Mouse (Mus musculus) Patski (cell line): ENCODE data around the gene Fos. TPM values are rescaled to one million over a fixed set of nuclear protein-coding genes. Genes with fewer than 3 reads are reported as not detected.

Experiments
- ATAC-seq: fragments of 100-300 bp; one replicate; pipeline ENCODE4 v1.8.0; 2021
- CTCF ChIA-PET: fragments of 350-600 bp; sonication (Branson Sonifier 250); formaldehyde crosslinking; loops from one replicate; lab custom pipeline; 2022; ENCODE audit warnings: inconsistent platforms; lab: Charles Lee
- POLR2A ChIA-PET: fragments of 350-600 bp; sonication (Branson Sonifier 250); formaldehyde crosslinking; loops from one replicate; lab custom pipeline; 2022; ENCODE audit warnings: antibody characterized with exemption, inconsistent platforms; lab: Charles Lee
- DNase-seq: peaks from one replicate; pipeline ENCODE4 v3.0.0-alpha.2; 2011; ENCODE audit warnings: low read depth, low spot score
- H3K27me3 ChIP-seq: fragments of 371-371 bp; one replicate; pipeline ENCODE4 v1.5.1; 2021
- CTCF ChIP-seq: fragments of 100-300 bp; IDR thresholded peaks from one replicate; pipeline ENCODE4 v1.5.1; 2021
- in situ Hi-C: fragments of 300-500 bp; cut with MboI; formaldehyde crosslinking; loops from 3 replicates; pipeline ENCODE4 v1.11.1; 2018; ENCODE audit warnings: low pct_unique_long_range_greater_than_20kb, mixed read lengths
- polyA plus RNA-seq: library from polyadenylated mRNA; unstranded; gene quantifications from one replicate; pipeline ENCODE4 v1.2.3, GENCODE M21; 2021

Gene Fos
- polyA plus RNA-seq, 1 experiment from 2014 or later = 678 TPM

DNA sequence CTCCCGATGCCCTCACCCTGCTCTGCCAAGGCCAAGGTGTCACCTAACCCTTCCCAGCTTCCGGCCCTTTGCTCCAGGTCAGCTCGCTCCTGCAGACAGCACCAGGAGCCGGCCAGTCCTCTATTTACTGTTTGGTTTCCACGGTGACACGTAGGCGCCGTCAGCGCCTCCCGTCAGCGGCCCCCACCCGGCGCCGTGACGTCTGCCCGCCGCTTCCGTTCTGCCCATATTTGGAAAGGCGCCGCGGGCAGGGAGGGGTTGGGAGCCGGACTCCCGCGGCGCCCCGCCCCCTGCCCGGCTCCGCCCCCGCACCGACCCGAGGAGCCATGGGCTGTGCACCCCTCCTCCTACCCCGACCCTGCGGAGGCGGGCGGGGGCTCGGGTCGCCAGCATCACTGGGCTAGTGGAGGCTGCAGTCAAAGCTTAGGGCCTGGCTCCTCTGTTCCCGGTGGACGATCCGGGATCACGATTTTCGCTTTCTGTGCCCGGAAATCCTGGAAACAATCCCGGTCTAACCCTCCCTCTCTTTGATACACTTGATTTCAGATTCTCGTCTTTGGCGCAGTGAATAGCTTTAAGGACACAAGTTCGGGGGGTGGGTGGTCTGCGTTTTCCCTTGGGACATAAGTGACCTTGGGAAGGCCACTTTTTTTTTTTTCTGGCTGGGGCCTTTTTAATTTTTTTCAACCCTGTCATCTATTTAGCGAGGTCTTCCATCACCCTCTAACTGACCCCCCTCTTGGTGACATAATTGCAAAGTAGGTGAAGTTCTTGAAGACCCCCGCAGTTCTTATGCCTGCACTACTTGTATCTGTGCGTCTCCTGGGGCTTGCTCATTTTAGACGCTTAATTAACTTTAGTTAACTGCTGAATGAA is 12.4 kb downstream of the Fos start:
- peak; percentile 87 for ATAC-seq
- no peaks in the 10 kb centered on the region for H3K27me3 ChIP-seq
- no peak for TF ChIP-seq CTCF
- in situ Hi-C loops = loop anchor here (5.0 to 25.0 kb wide), 2 partner anchors 144 to 299 kb away; partner anchors contain the start of gene Pgf
- DNase-seq = no peak
- ChIA-PET CTCF (interaction anchor here (0.9 to 8.9 kb wide), 5 partner anchors 13 to 146 kb away, joined by 3 to 84 read pairs (median 5); partner anchors contain the start of gene Fos), POLR2A (interaction anchor here (1.2 to 2.0 kb wide), 3 partner anchors 11 to 34 kb away, joined by 3 to 9 read pairs (median 8); partner anchors contain the start of gene Fos)

DNA sequence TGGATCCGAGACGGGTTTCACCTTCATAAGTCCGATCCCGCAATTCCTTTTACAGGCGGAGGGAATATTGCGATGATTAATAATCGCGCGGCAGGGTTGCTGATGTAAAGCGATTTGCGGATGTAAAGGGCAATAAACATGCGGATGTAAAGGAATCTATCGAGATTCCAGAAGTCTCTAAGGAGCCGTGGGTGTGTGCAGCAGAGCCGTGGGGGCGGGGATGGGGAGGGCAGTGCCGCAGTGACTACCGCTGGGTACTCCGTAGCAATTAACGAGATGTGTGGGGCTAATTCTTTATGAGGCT is 13.0 kb downstream of the Fos start:
- no peak for TF ChIP-seq CTCF
- POLR2A ChIA-PET = interaction anchor here (1.0 to 2.0 kb wide), 2 partner anchors 14 to 140 kb away, joined by 3 to 9 read pairs; partner anchors contain the start of gene Fos
- ATAC-seq (no peak), DNase-seq (no peak)
- in situ Hi-C loops = loop anchor here (5.0 to 25.0 kb wide), 2 partner anchors 144 to 299 kb away; partner anchors contain the start of gene Pgf
- no peaks in the 10 kb centered on the region for H3K27me3 ChIP-seq
- CTCF ChIA-PET = interaction anchor here (0.9 to 8.9 kb wide), 7 partner anchors 14 to 157 kb away, joined by 3 to 84 read pairs (median 4); partner anchors contain the start of gene Fos

DNA sequence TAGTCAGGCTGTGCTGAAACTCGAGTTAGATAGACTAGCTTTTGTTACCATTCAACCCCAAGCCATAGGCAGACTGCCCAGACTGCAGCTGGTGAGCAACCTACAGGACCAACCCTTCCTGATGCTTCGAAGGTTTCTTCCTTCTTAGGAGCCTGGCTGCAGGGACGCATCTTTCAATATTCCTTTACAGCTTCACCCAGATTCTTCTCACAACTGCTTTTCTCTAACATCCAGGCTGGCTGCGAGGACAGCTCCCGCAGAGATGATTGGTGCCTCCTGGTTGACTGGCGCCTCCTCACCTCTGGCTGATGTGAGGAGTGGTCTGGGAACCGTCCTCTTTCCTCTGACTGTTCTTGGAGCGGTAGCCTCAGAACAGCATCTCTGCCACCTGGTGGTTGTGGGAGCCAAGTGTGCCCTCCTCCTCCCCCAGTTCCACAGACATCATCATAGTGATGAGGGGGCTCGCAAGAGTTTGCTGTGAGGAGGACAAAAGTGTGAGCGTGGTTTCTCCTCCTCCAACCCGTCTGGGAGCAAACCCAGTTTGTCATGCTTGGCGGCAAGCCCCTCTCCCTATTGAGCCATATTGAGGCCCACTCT is 14.0 kb downstream of the Fos start:
- POLR2A ChIA-PET = interaction anchor here (0.5 to 1.0 kb wide), 4 partner anchors 115 to 168 kb away, joined by 3 read pairs; no protein-coding TSS in a partner anchor
- CTCF ChIA-PET = interaction anchor here (0.7 to 8.9 kb wide), 10 partner anchors 9 to 158 kb away, joined by 3 to 84 read pairs (median 4); partner anchors contain the start of gene Nek9

DNA sequence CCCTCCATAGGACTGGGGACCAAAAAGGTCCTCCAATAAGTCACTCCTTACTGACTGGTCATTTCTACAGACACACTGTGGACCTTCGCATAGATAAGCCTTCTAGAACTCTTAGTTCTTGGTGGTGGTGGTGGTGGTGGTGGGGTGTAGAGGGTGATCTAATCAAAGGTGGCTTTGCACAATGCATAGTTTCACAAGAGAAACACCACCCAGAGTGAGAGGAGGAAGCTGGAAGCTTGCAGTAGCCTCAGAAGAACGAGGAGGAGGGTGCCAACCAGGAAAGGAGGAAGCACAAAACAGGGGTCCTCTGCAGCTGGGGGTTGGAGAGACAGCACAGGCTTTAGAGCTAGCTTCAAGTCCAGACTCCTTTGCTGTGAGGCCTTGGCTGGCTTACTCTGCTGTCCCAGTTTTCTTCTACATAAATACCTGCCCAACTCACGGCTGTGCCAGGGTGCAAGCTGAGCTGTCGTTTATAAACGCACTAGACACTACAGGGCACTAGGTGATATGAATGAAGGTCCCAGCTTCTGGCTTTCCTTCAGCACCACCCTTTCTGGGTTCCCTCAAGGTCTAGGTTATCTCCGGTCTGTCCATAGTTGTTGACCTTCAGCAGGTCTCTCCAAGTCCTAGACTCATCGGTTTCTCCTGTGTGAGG is 15.7 kb downstream of the Fos start:
- in situ Hi-C loops = loop anchor here (5.0 to 25.0 kb wide), 2 partner anchors 147 to 302 kb away; partner anchors contain the start of gene Pgf
- no peak for DNase-seq
- CTCF ChIA-PET = interaction anchor here (1.3 to 8.9 kb wide), 3 partner anchors 11 to 147 kb away, joined by 3 to 84 read pairs (median 3); no protein-coding TSS in a partner anchor
- ATAC-seq = no peak
- TF ChIP-seq CTCF = no peak
- POLR2A ChIA-PET = no interaction called here
- H3K27me3 ChIP-seq = no peaks in the 10 kb centered on the region

More for the DNA sequence above, 14.0 kb downstream of the Fos start:
- no peak for ATAC-seq
- in situ Hi-C loops = loop anchor here (5.0 to 25.0 kb wide), 2 partner anchors 145 to 300 kb away; partner anchors contain the start of gene Pgf
- no peaks in the 10 kb centered on the region for H3K27me3 ChIP-seq
- peak; percentile 88 for TF ChIP-seq CTCF
- no peak for DNase-seq

GRCm38 (mm10) chr12:85490096-85490820 is 16.6 kb downstream of the Fos start:
- in situ Hi-C loops = loop anchor here (25.0 kb wide), 1 partner anchor 303 kb away; the partner anchor contains the start of gene Pgf
- H3K27me3 ChIP-seq = no peaks in the 10 kb centered on the region
- no peak for DNase-seq
- ChIA-PET CTCF (interaction anchor here (1.3 to 8.9 kb wide), 3 partner anchors 12 to 148 kb away, joined by 3 to 84 read pairs (median 3); no protein-coding TSS in a partner anchor), POLR2A (interaction anchor here (0.6 to 0.9 kb wide), 3 partner anchors 63 to 150 kb away, joined by 3 to 5 read pairs (median 3); no protein-coding TSS in a partner anchor)
- ATAC-seq = no peak
- no peak for TF ChIP-seq CTCF

- H3K27me3 ChIP-seq = no peaks in the 10 kb centered on the region
- DNase-seq (no peak), ATAC-seq (no peak)
- in situ Hi-C loops = loop anchor here (25.0 kb wide), 1 partner anchor 304 kb away; the partner anchor contains the start of gene Pgf
- no peak for TF ChIP-seq CTCF
- CTCF ChIA-PET = interaction anchor here (8.9 kb wide), 1 partner anchor 145 kb away, joined by 84 read pairs; no protein-coding TSS in a partner anchor
- POLR2A ChIA-PET = no interaction called here
These were observed 17.3 kb downstream of the Fos start for GRCm38 (mm10) chr12:85490991-85491390.

DNA sequence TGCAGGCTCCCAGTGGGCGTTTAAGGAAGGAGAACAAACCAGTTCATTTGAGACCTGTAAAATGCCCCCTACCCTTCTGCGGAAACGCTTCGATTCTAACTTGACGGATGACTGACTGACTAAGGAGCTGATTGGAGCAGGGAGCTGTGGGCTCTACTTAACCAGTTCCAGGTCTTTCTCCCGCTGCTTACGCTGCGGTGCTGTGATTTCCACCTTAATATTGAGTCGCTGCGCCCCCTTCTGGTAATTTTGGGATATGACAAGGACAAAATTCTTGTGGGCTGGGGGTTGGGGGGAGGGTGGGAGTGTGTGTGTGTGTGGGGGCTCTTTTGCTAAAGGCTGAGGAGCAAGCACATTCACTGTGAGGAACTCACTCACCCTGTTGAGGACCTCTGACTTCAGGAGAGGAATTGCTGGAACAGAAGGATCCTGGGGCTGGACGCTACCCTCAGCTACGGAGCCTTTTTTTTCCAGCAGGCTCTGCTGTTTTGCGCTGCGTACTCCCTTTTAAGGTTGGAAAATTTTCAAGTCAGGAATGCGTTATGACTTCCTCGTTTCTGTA is 18.5 kb downstream of the Fos start:
- ATAC-seq (no peak), DNase-seq (no peak)
- ChIA-PET POLR2A (interaction anchor here (0.7 kb wide), 2 partner anchors 20 to 107 kb away, joined by 3 read pairs; partner anchors contain the start of gene Jdp2), CTCF (interaction anchor here (1.3 to 8.9 kb wide), 3 partner anchors 146 to 175 kb away, joined by 3 to 84 read pairs (median 4); no protein-coding TSS in a partner anchor)
- in situ Hi-C loops = loop anchor here (25.0 kb wide), 1 partner anchor 305 kb away; the partner anchor contains the start of gene Pgf
- H3K27me3 ChIP-seq = no peaks in the 10 kb centered on the region
- TF ChIP-seq CTCF = peak; percentile 67

DNA sequence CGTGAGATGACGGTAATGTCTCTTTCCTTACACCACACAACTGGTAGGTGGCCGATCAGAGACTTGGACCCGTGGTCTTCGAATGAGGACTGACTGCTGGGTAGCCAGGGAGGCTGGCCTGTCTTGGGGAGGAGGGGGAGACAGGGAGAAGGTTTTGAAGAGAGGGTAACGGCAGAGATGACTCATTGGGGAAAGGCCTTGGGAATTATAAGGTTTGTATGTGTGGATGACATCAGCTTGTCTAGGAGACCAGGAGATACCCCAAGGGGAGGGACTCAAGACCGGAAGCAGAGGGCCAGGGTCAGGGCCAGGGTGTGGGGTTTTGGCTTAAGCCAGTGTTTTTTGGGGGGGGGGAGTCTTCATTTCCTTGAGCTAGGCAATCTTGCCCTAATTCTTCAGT is 22.6 kb downstream of the Fos start:
- no peak for TF ChIP-seq CTCF
- no peaks in the 10 kb centered on the region for H3K27me3 ChIP-seq
- in situ Hi-C loops = loop anchor here (25.0 kb wide), 1 partner anchor 309 kb away; the partner anchor contains the start of gene Pgf
- no peak for ATAC-seq
- ChIA-PET CTCF (interaction anchor here (0.6 to 1.7 kb wide), 7 partner anchors 13 to 233 kb away, joined by 3 to 4 read pairs (median 3); partner anchors contain the start of gene Jdp2), POLR2A (interaction anchor here (0.5 to 0.6 kb wide), 2 partner anchors 157 to 179 kb away, joined by 6 to 8 read pairs; partner anchors contain the start of gene Nek9)
- no peak for DNase-seq
